Mouse (Mus musculus) colon, adult 2 months (tissue): ENCODE data around the gene Gm45618. TPM values are rescaled to one million over a fixed set of nuclear protein-coding genes. Genes with fewer than 3 reads are reported as not detected.

Experiments
- polyA plus RNA-seq: library from polyadenylated mRNA; depleted of rRNA; stranded (reverse); fragments of >200 nt; gene quantifications from 2 replicates; pipeline ENCODE4 v1.2.3, GENCODE M21; 2012; rRNA removed

Gm45618 gene
- not detected in 2 replicates for polyA plus RNA-seq

GRCm38 (mm10) chr7:142120629-142121028 lies at the start of gene Gm45618:
TSS of gene Gm45618 (minus strand) at chr7:142120729.

GRCm38 (mm10) chr7:142165639-142166038 lies 45.1 kb upstream of the Gm45618 start, which contains the start of gene Gm4553:
TSS of gene Gm4553 (minus strand) at chr7:142165739.

GRCm38 (mm10) chr7:142157013-142157412 lies 36.5 kb upstream of the Gm45618 start, which contains the start of gene Gm29735:
TSS of gene Gm29735 (minus strand) at chr7:142157113.

GRCm38 (mm10) chr7:142144507-142144906 lies 24.0 kb upstream of the Gm45618 start, which contains the start of gene Gm45337:
TSS of gene Gm45337 (minus strand) at chr7:142144607.

GRCm38 (mm10) chr7:142135934-142136333 lies 15.4 kb upstream of the Gm45618 start, which contains the start of gene Gm39115:
TSS of gene Gm39115 (minus strand) at chr7:142136034.

GRCm38 (mm10) chr7:142095183-142095931 lies 25.2 kb downstream of the Gm45618 start, which contains the start of gene Dusp8:
TSS of gene Dusp8 (minus strand) at chr7:142095843.

Other genes starting within 250 kb of the Gm45618 start
- gene Tollip, start 202.2 kb downstream of the Gm45618 start, polyA plus RNA-seq: 51.7 and 56.3 TPM in 2 replicates
- 2.9 TPM in 2 replicates for gene Brsk2, start 171.0 kb downstream of the Gm45618 start, polyA plus RNA-seq
- 60.0 and 60.5 TPM in 2 replicates for gene Mob2, start 59.7 kb downstream of the Gm45618 start, polyA plus RNA-seq
- 9.8 and 15.4 TPM in 2 replicates for gene Dusp8, start 24.9 kb downstream of the Gm45618 start, polyA plus RNA-seq
- not detected in 2 replicates for gene Gm39115, start 15.3 kb upstream of the Gm45618 start, polyA plus RNA-seq
- not detected in 2 replicates for gene Gm45337, start 23.9 kb upstream of the Gm45618 start, polyA plus RNA-seq
- gene Gm29735, start 36.4 kb upstream of the Gm45618 start, polyA plus RNA-seq: not detected in 2 replicates
- gene Gm4553, start 45.0 kb upstream of the Gm45618 start, polyA plus RNA-seq: not detected in 2 replicates
- not detected in 2 replicates for gene Krtap5-2, start 55.3 kb upstream of the Gm45618 start, polyA plus RNA-seq
- gene Gm10153, start 69.7 kb upstream of the Gm45618 start, polyA plus RNA-seq: not detected in 2 replicates
- not detected in 2 replicates for gene Krtap5-3, start 80.6 kb upstream of the Gm45618 start, polyA plus RNA-seq
- gene Gm7579, start 91.1 kb upstream of the Gm45618 start, polyA plus RNA-seq: 0.64 and 3.1 TPM in 2 replicates
- not detected in 2 replicates for gene Krtap5-5, start 109.2 kb upstream of the Gm45618 start, polyA plus RNA-seq
- not detected in 2 replicates for gene Gm40460, start 120.3 kb upstream of the Gm45618 start, polyA plus RNA-seq
- not detected in 2 replicates for gene Gm2431, start 137.6 kb upstream of the Gm45618 start, polyA plus RNA-seq
- not detected in 2 replicates for gene Gm4559, start 153.6 kb upstream of the Gm45618 start, polyA plus RNA-seq
- not detected in 2 replicates for gene Krtap5-1, start 176.4 kb upstream of the Gm45618 start, polyA plus RNA-seq
- not detected in 2 replicates for gene Krtap5-4, start 182.8 kb upstream of the Gm45618 start, polyA plus RNA-seq